Mouse (Mus musculus): ENCODE results near the gene Pttg1ip. TPM values are rescaled to one million over a fixed set of nuclear protein-coding genes. Genes with fewer than 3 reads are reported as not detected.

Gene Pttg1ip
- polyA plus RNA-seq, 1 experiment from 2014 or later = 71.8 TPM

- WGBS = 68% methylated on average over 10 of the region's 10 CpGs
- Histone ChIP-seq H3K36me3 (ENCODE audit: control insufficient read depth, insufficient read depth, low read length) (no peaks in the 10 kb centered on the region), H3K9me3 (ENCODE audit: control insufficient read depth, low read length) (no peaks in the 10 kb centered on the region), H3K9ac (replicated peaks; ENCODE audit: low read length) (no peak overlapping the region), H3K4me2 (ENCODE audit: low read length) (no peak overlapping the region), H3K27ac (replicated peaks; ENCODE audit: low read depth, low read length) (no peak overlapping the region), H3K4me1 (ENCODE audit: control insufficient read depth, insufficient read depth, low read length) (peaks cover 12% of the 10 kb centered on the region), H3K27me3 (ENCODE audit: control insufficient read depth, insufficient read depth, low read length) (no peaks in the 10 kb centered on the region), H3K4me3 (replicated peaks; ENCODE audit: low read depth, low read length) (no peak overlapping the region)
- ATAC-seq (ENCODE audit: low FRiP score, low TSS enrichment) (no peak), DNase-seq (no peak)
Observed at GRCm38 (mm10) chr10:77580027-77580920, 1.2 kb upstream of the Pttg1ip start.

- H3K4me2 ChIP-seq (ENCODE audit: low read length) = peak overlapping the region; percentile 84
- peak overlapping the region; percentile 89 for H3K27ac ChIP-seq (replicated peaks; ENCODE audit: low read depth, low read length)
- H3K27me3 ChIP-seq (ENCODE audit: control insufficient read depth, insufficient read depth, low read length) = no peaks in the 10 kb centered on the region
- H3K4me3 ChIP-seq (replicated peaks; ENCODE audit: low read depth, low read length) = peak overlapping the region; percentile 85
- H3K9me3 ChIP-seq (ENCODE audit: control insufficient read depth, low read length) = no peaks in the 10 kb centered on the region
- WGBS = 10% methylated on average over 8 of the region's 8 CpGs
- 0 out of 2 replicates have a peak, but pooled peaks have one; percentile 2 for ATAC-seq (ENCODE audit: low FRiP score, low TSS enrichment)
- no peak for DNase-seq
- H3K36me3 ChIP-seq (ENCODE audit: control insufficient read depth, insufficient read depth, low read length) = no peaks in the 10 kb centered on the region
- H3K9ac ChIP-seq (replicated peaks; ENCODE audit: low read length) = peak overlapping the region; percentile 83
- H3K4me1 ChIP-seq (ENCODE audit: control insufficient read depth, insufficient read depth, low read length) = peaks cover 12% of the 10 kb centered on the region
Observed at GRCm38 (mm10) chr10:77581023-77581407, 505 bp upstream of the Pttg1ip start.

GRCm38 (mm10) chr10:77582285-77582618 lies 732 bp downstream of the Pttg1ip start:
- H3K9ac ChIP-seq (replicated peaks; ENCODE audit: low read length) = peak overlapping the region; percentile 83
- WGBS = 13% methylated on average over 8 of the region's 8 CpGs
- peaks cover 5% of the 10 kb centered on the region; the same call in 1 of the 2 replicates for H3K36me3 ChIP-seq (ENCODE audit: control insufficient read depth, insufficient read depth, low read length)
- no peak overlapping the region for H3K27ac ChIP-seq (replicated peaks; ENCODE audit: low read depth, low read length)
- H3K4me3 ChIP-seq (replicated peaks; ENCODE audit: low read depth, low read length) = peak overlapping the region; percentile 85
- no peaks in the 10 kb centered on the region for H3K27me3 ChIP-seq (ENCODE audit: control insufficient read depth, insufficient read depth, low read length)
- ATAC-seq (ENCODE audit: low FRiP score, low TSS enrichment) = no peak
- H3K4me1 ChIP-seq (ENCODE audit: control insufficient read depth, insufficient read depth, low read length) = peaks cover 12% of the 10 kb centered on the region
- H3K9me3 ChIP-seq (ENCODE audit: control insufficient read depth, low read length) = no peaks in the 10 kb centered on the region
- no peak for DNase-seq
- peak overlapping the region; percentile 84 for H3K4me2 ChIP-seq (ENCODE audit: low read length)

- WGBS = 85% methylated on average over 10 of the region's 10 CpGs
- Histone ChIP-seq H3K36me3 (ENCODE audit: control insufficient read depth, insufficient read depth, low read length) (peaks cover 14% of the 10 kb centered on the region; the same call in 1 of the 2 replicates), H3K4me2 (ENCODE audit: low read length) (no peak overlapping the region), H3K27ac (replicated peaks; ENCODE audit: low read depth, low read length) (no peak overlapping the region), H3K27me3 (ENCODE audit: control insufficient read depth, insufficient read depth, low read length) (no peaks in the 10 kb centered on the region), H3K4me3 (replicated peaks; ENCODE audit: low read depth, low read length) (no peak overlapping the region), H3K9ac (replicated peaks; ENCODE audit: low read length) (no peak overlapping the region), H3K4me1 (ENCODE audit: control insufficient read depth, insufficient read depth, low read length) (peaks cover 12% of the 10 kb centered on the region), H3K9me3 (ENCODE audit: control insufficient read depth, low read length) (no peaks in the 10 kb centered on the region)
- ATAC-seq (ENCODE audit: low FRiP score, low TSS enrichment) = no peak
- no peak for DNase-seq
Observed at GRCm38 (mm10) chr10:77583795-77584422, 2.4 kb downstream of the Pttg1ip start.

- ATAC-seq (ENCODE audit: low FRiP score, low TSS enrichment) = no peak
- H3K27ac ChIP-seq (replicated peaks; ENCODE audit: low read depth, low read length) = no peak overlapping the region
- H3K9me3 ChIP-seq (ENCODE audit: control insufficient read depth, low read length) = no peaks in the 10 kb centered on the region
- H3K27me3 ChIP-seq (ENCODE audit: control insufficient read depth, insufficient read depth, low read length) = no peaks in the 10 kb centered on the region
- no peak overlapping the region for H3K4me2 ChIP-seq (ENCODE audit: low read length)
- no peak for DNase-seq
- peaks cover 38% of the 10 kb centered on the region for H3K36me3 ChIP-seq (ENCODE audit: control insufficient read depth, insufficient read depth, low read length)
- H3K4me3 ChIP-seq (replicated peaks; ENCODE audit: low read depth, low read length) = no peak overlapping the region
- WGBS = 89% methylated on average over 3 of the region's 3 CpGs
- peaks cover 12% of the 10 kb centered on the region for H3K4me1 ChIP-seq (ENCODE audit: control insufficient read depth, insufficient read depth, low read length)
- H3K9ac ChIP-seq (replicated peaks; ENCODE audit: low read length) = no peak overlapping the region
Observed at GRCm38 (mm10) chr10:77586637-77587036, 5.1 kb downstream of the Pttg1ip start.

GRCm38 (mm10) chr10:77587091-77587775 lies 5.7 kb downstream of the Pttg1ip start:
- no peak overlapping the region for H3K9ac ChIP-seq (replicated peaks; ENCODE audit: low read length)
- ATAC-seq (ENCODE audit: low FRiP score, low TSS enrichment) = no peak
- H3K4me1 ChIP-seq (ENCODE audit: control insufficient read depth, insufficient read depth, low read length) = peaks cover 11% of the 10 kb centered on the region
- H3K4me2 ChIP-seq (ENCODE audit: low read length) = no peak overlapping the region
- H3K9me3 ChIP-seq (ENCODE audit: control insufficient read depth, low read length) = no peaks in the 10 kb centered on the region
- H3K27ac ChIP-seq (replicated peaks; ENCODE audit: low read depth, low read length) = no peak overlapping the region
- 94% methylated on average over 6 of the region's 6 CpGs for WGBS
- H3K27me3 ChIP-seq (ENCODE audit: control insufficient read depth, insufficient read depth, low read length) = no peaks in the 10 kb centered on the region
- H3K4me3 ChIP-seq (replicated peaks; ENCODE audit: low read depth, low read length) = no peak overlapping the region
- H3K36me3 ChIP-seq (ENCODE audit: control insufficient read depth, insufficient read depth, low read length) = peaks cover 44% of the 10 kb centered on the region
- DNase-seq = no peak

- no peak overlapping the region for H3K9ac ChIP-seq (replicated peaks; ENCODE audit: low read length)
- no peaks in the 10 kb centered on the region for H3K9me3 ChIP-seq (ENCODE audit: control insufficient read depth, low read length)
- WGBS = 79% methylated on average over 2 of the region's 2 CpGs
- H3K4me3 ChIP-seq (replicated peaks; ENCODE audit: low read depth, low read length) = no peak overlapping the region
- H3K4me1 ChIP-seq (ENCODE audit: control insufficient read depth, insufficient read depth, low read length) = peaks cover 3% of the 10 kb centered on the region
- no peak for DNase-seq
- no peak for ATAC-seq (ENCODE audit: low FRiP score, low TSS enrichment)
- H3K27ac ChIP-seq (replicated peaks; ENCODE audit: low read depth, low read length) = no peak overlapping the region
- H3K36me3 ChIP-seq (ENCODE audit: control insufficient read depth, insufficient read depth, low read length) = peaks cover 49% of the 10 kb centered on the region
- no peaks in the 10 kb centered on the region for H3K27me3 ChIP-seq (ENCODE audit: control insufficient read depth, insufficient read depth, low read length)
- H3K4me2 ChIP-seq (ENCODE audit: low read length) = no peak overlapping the region
Observed at GRCm38 (mm10) chr10:77588036-77588435, 6.5 kb downstream of the Pttg1ip start.

GRCm38 (mm10) chr10:77589117-77589516 lies 7.6 kb downstream of the Pttg1ip start:
- no peaks in the 10 kb centered on the region for H3K9me3 ChIP-seq (ENCODE audit: control insufficient read depth, low read length)
- no peaks in the 10 kb centered on the region for H3K27me3 ChIP-seq (ENCODE audit: control insufficient read depth, insufficient read depth, low read length)
- ATAC-seq (ENCODE audit: low FRiP score, low TSS enrichment) (no peak), DNase-seq (no peak)
- 0 out of 2 replicates have a peak overlapping the region, but pooled peaks have one; percentile 5 for H3K27ac ChIP-seq (replicated peaks; ENCODE audit: low read depth, low read length)
- no peak overlapping the region for H3K9ac ChIP-seq (replicated peaks; ENCODE audit: low read length)
- peaks cover 60% of the 10 kb centered on the region for H3K36me3 ChIP-seq (ENCODE audit: control insufficient read depth, insufficient read depth, low read length)
- 92% methylated on average over 7 of the region's 7 CpGs for WGBS
- H3K4me2 ChIP-seq (ENCODE audit: low read length) = no peak overlapping the region
- no peak overlapping the region for H3K4me3 ChIP-seq (replicated peaks; ENCODE audit: low read depth, low read length)
- H3K4me1 ChIP-seq (ENCODE audit: control insufficient read depth, insufficient read depth, low read length) = no peaks in the 10 kb centered on the region

Data from midbrain, embryonic 14.5 days (tissue).